Mouse (Mus musculus) heart, embryonic 12.5 days (tissue): ENCODE results near the gene Fbrs. TPM values are rescaled to one million over a fixed set of nuclear protein-coding genes. Genes with fewer than 3 reads are reported as not detected.
A peak's percentile ranks its signal among the peaks of the same experiment; 100 is the strongest.
"Not testable (repeated sequence)": the region's sequence is repeated elsewhere in the genome, so short reads cannot be mapped to it uniquely, and the experiment has no call there.

Source experiments
- ATAC-seq: fragments of 200-750 bp; cut with Nextera tagmentation; 2 replicates; pipeline ENCODE4 v1.8.0; 2017; ENCODE audit warnings: moderate TSS enrichment, moderate library complexity; ENCODE audit not compliant: insufficient number of reproducible peaks, low FRiP score
- H3K27ac ChIP-seq: fragments of 300-500 bp; sonication (generic); 2 replicates; pipeline ENCODE4 v1.5.1; 2016; ENCODE audit warnings: mild to moderate bottlenecking, moderate library complexity; ENCODE audit not compliant: poor library complexity, severe bottlenecking
- H3K27me3 ChIP-seq: fragments of 300-500 bp; sonication (generic); replicated peaks from 2 replicates; pipeline ENCODE4 v1.6.1; 2016; ENCODE audit warnings: mild to moderate bottlenecking, moderate library complexity
- H3K36me3 ChIP-seq: fragments of 300-500 bp; sonication (generic); 2 replicates; pipeline ENCODE4 v1.6.1; 2016; ENCODE audit warnings: mild to moderate bottlenecking, moderate library complexity
- H3K4me1 ChIP-seq: fragments of 300-500 bp; sonication (generic); replicated peaks from 2 replicates; pipeline ENCODE4 v1.6.1; 2016; ENCODE audit warnings: mild to moderate bottlenecking
- H3K4me2 ChIP-seq: fragments of 300-500 bp; sonication (generic); 2 replicates; pipeline ENCODE4 v1.6.1; 2016; ENCODE audit warnings: mild to moderate bottlenecking, moderate library complexity
- H3K4me3 ChIP-seq: fragments of 300-500 bp; sonication (generic); 2 replicates; pipeline ENCODE4 v1.5.1; 2016; ENCODE audit warnings: mild to moderate bottlenecking
- H3K9ac ChIP-seq: fragments of 300-500 bp; sonication (generic); 2 replicates; pipeline ENCODE4 v1.6.1; 2016; ENCODE audit warnings: mild to moderate bottlenecking, moderate library complexity
- H3K9me3 ChIP-seq: fragments of 300-500 bp; sonication (generic); replicated peaks from 2 replicates; pipeline ENCODE4 v1.6.1; 2016; ENCODE audit warnings: mild to moderate bottlenecking, moderate library complexity
- WGBS: fragments of 180-500 bp; shearing (Covaris S2); methylation state at CpG from one replicate; pipeline ENCODE4 v1.1.7; 2016; 5-methylcytosine and 5-hydroxymethylcytosine counted together
- polyA plus RNA-seq: library from polyadenylated mRNA; unstranded; fragments of >200 nt; fragmentation: Nextera tagmentation; extraction: Ambion mirVana; gene quantifications from 2 replicates; pipeline ENCODE4 v1.2.1, GENCODE M21; 2016

Gene Fbrs
- polyA plus RNA-seq, 1 experiment from 2014 or later, result 9.9 TPM

GRCm38 (mm10) chr7:127465670-127466069, 13.3 kb upstream of the Fbrs start:
- H3K27me3 ChIP-seq, H3K4me2 ChIP-seq, H3K9me3 ChIP-seq, H3K27ac ChIP-seq, H3K4me1 ChIP-seq, H3K4me3 ChIP-seq, ATAC-seq, H3K9ac ChIP-seq: not testable (repeated sequence)
- 91% methylated on average over 2 of the region's 2 CpGs for WGBS
- peaks cover 55% of the 10 kb centered on the region for H3K36me3 ChIP-seq

GRCm38 (mm10) chr7:127466606-127467005, 12.4 kb upstream of the Fbrs start:
- Histone ChIP-seq H3K36me3 (peaks cover 46% of the 10 kb centered on the region), H3K4me3 (no peak overlapping the region), H3K9ac (no peak overlapping the region), H3K9me3 (no peaks in the 10 kb centered on the region), H3K27me3 (no peaks in the 10 kb centered on the region), H3K4me2 (no peak overlapping the region), H3K4me1 (no peaks in the 10 kb centered on the region), H3K27ac (no peak overlapping the region)
- ATAC-seq, result no peak
- 93% methylated on average over 4 of the region's 4 CpGs for WGBS

GRCm38 (mm10) chr7:127470011-127470715, 8.8 kb upstream of the Fbrs start:
- peaks cover 6% of the 10 kb centered on the region for H3K4me1 ChIP-seq
- H3K9me3 ChIP-seq, result no peaks in the 10 kb centered on the region
- 8% methylated on average over 10 of the region's 10 CpGs for WGBS
- H3K36me3 ChIP-seq, result peaks cover 51% of the 10 kb centered on the region
- H3K27ac ChIP-seq, result peak overlapping the region; percentile 97
- ATAC-seq, result 0 out of 2 replicates have a peak, but pooled peaks have one; percentile 20
- peak overlapping the region; percentile 90 for H3K4me2 ChIP-seq
- H3K27me3 ChIP-seq, result no peaks in the 10 kb centered on the region
- peak overlapping the region; percentile 73 for H3K4me3 ChIP-seq
- H3K9ac ChIP-seq, result peak overlapping the region; percentile 86

- H3K36me3 ChIP-seq, result peaks cover 51% of the 10 kb centered on the region
- peak; percentile 94 for ATAC-seq
Measured at GRCm38 (mm10) chr7:127470743-127471645, 8.0 kb upstream of the Fbrs start.

GRCm38 (mm10) chr7:127471646-127472010, 7.4 kb upstream of the Fbrs start:
- Histone ChIP-seq H3K27me3 (no peaks in the 10 kb centered on the region), H3K27ac (peak overlapping the region; percentile 97), H3K9ac (peak overlapping the region; percentile 86), H3K9me3 (no peaks in the 10 kb centered on the region), H3K4me1 (peaks cover 6% of the 10 kb centered on the region), H3K4me2 (peak overlapping the region; percentile 90), H3K4me3 (peak overlapping the region; percentile 73), H3K36me3 (peaks cover 50% of the 10 kb centered on the region)
- WGBS, result under 1% methylated on average over 22 of the region's 25 CpGs
- peak; percentile 29 for ATAC-seq

More at GRCm38 (mm10) chr7:127470743-127471645, 8.0 kb upstream of the Fbrs start:
- Histone ChIP-seq H3K4me2 (peak overlapping the region; percentile 90), H3K4me3 (peak overlapping the region; percentile 73), H3K9ac (peak overlapping the region; percentile 86), H3K4me1 (peaks cover 6% of the 10 kb centered on the region), H3K27me3 (no peaks in the 10 kb centered on the region), H3K27ac (peak overlapping the region; percentile 97), H3K9me3 (no peaks in the 10 kb centered on the region)
- under 1% methylated on average over 46 of the region's 46 CpGs for WGBS

- H3K9me3 ChIP-seq, result no peaks in the 10 kb centered on the region
- 0 out of 2 replicates have a peak, but pooled peaks have one; percentile 2 for ATAC-seq
- peaks cover 10% of the 10 kb centered on the region for H3K4me1 ChIP-seq
- peak overlapping the region; percentile 73 for H3K4me3 ChIP-seq
- H3K27ac ChIP-seq, result peak overlapping the region; percentile 97
- peak overlapping the region; percentile 90 for H3K4me2 ChIP-seq
- peak overlapping the region; percentile 86 for H3K9ac ChIP-seq
- WGBS, result 2% methylated on average over 7 of the region's 7 CpGs
- no peaks in the 10 kb centered on the region for H3K27me3 ChIP-seq
- peaks cover 50% of the 10 kb centered on the region for H3K36me3 ChIP-seq
Measured at GRCm38 (mm10) chr7:127472060-127472459, 6.9 kb upstream of the Fbrs start.

GRCm38 (mm10) chr7:127473705-127474104, 5.3 kb upstream of the Fbrs start:
- peaks cover 38% of the 10 kb centered on the region for H3K36me3 ChIP-seq
- H3K9me3 ChIP-seq, result no peaks in the 10 kb centered on the region
- 86% methylated on average over 5 of the region's 5 CpGs for WGBS
- ATAC-seq, result no peak
- H3K27ac ChIP-seq, result no peak overlapping the region
- H3K4me3 ChIP-seq, result no peak overlapping the region
- H3K27me3 ChIP-seq, result no peaks in the 10 kb centered on the region
- H3K9ac ChIP-seq, result no peak overlapping the region
- H3K4me2 ChIP-seq, result no peak overlapping the region
- H3K4me1 ChIP-seq, result peaks cover 12% of the 10 kb centered on the region

GRCm38 (mm10) chr7:127474378-127475070, 4.5 kb upstream of the Fbrs start:
- H3K9me3 ChIP-seq, result no peaks in the 10 kb centered on the region
- H3K27me3 ChIP-seq, result no peaks in the 10 kb centered on the region
- H3K27ac ChIP-seq, result no peak overlapping the region
- no peak for ATAC-seq
- no peak overlapping the region for H3K4me2 ChIP-seq
- H3K4me3 ChIP-seq, result no peak overlapping the region
- WGBS, result 80% methylated on average over 6 of the region's 6 CpGs
- no peak overlapping the region; the same call in 1 of the 2 replicates for H3K9ac ChIP-seq
- H3K4me1 ChIP-seq, result peaks cover 13% of the 10 kb centered on the region
- H3K36me3 ChIP-seq, result peaks cover 38% of the 10 kb centered on the region

GRCm38 (mm10) chr7:127475186-127475740, 3.7 kb upstream of the Fbrs start:
- Histone ChIP-seq H3K9me3 (no peaks in the 10 kb centered on the region), H3K4me1 (peaks cover 21% of the 10 kb centered on the region), H3K9ac (no peak overlapping the region), H3K27me3 (no peaks in the 10 kb centered on the region), H3K4me2 (no peak overlapping the region), H3K4me3 (no peak overlapping the region), H3K27ac (no peak overlapping the region), H3K36me3 (peaks cover 41% of the 10 kb centered on the region)
- no peak for ATAC-seq
- WGBS, result 94% methylated on average over 11 of the region's 11 CpGs

- 96% methylated on average over 11 of the region's 11 CpGs for WGBS
- Histone ChIP-seq H3K4me3 (no peak overlapping the region), H3K9ac (no peak overlapping the region)
Measured at GRCm38 (mm10) chr7:127476336-127476735, 2.7 kb upstream of the Fbrs start.

More at GRCm38 (mm10) chr7:127476336-127476735, 2.7 kb upstream of the Fbrs start:
- Histone ChIP-seq H3K4me1 (peaks cover 31% of the 10 kb centered on the region), H3K4me2 (no peak overlapping the region), H3K36me3 (peaks cover 48% of the 10 kb centered on the region), H3K27me3 (no peaks in the 10 kb centered on the region), H3K27ac (no peak overlapping the region), H3K9me3 (no peaks in the 10 kb centered on the region)
- no peak for ATAC-seq
